In the genomic region with DNA sequence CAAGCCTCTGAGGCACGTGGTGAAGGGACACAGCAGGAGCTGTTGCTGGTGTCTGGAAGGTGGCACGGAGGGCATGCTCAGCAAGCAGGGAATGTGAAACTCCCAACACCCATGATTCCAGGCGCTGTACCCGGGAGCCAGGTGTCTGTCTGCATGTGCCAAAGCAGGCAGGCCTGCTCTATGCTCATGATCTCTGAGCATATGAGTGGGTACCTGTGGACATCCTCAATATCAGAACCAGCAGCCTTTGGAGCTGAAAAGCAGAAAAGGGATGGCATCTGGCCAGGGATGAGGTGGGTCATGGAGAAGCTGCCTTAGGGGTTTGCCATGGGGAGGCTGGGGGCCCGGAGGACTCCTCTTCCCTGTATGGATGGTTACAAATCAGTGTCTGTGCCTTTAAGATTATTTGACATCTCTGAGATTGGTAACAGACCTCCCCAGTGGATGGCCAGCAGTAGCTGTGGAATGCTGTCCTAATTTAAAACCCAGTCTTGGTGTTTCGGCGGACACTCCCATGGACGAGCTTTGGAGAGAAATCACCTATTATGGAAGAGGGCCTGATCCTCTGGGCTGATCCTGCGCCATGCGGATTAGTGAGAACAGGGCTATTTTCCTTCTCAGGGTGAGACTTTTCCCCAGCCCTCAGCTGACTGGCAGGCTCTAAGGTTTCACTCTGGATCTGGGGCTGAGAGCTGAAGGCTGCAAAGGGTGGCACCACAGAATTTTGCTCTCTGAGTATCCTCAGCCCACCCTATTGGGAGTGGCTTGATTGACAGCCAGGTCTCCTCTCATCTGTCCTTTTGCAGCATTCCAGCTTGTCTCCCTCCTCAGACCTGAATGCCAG, we compare ENCODE assay signal across 11 mouse cellular contexts.
DNase-seq lines count a peak whose midpoint lies in the region; ATAC-seq lines count a peak whose summit lies in the region.
"Had no signal": no experiment of that assay in that cellular context is flagged by ENCODE, and none has a peak within 500 bp of the region (broad histone marks: within the 10 kb centered on the region; RNA-seq: fewer than 3 reads in every experiment).

No protein-coding gene starts in this region.

- H3K9ac ChIP-seq in forebrain, embryonic 13.5 days, result no peak overlapping the region
- H3K9ac ChIP-seq in heart, embryonic 14.5 days (ENCODE audit: low read length), result peak overlapping the region; percentile 67
- H3K9ac ChIP-seq in limb, embryonic 15.5 days, result no peak overlapping the region

- 48% methylated on average over 10 of the region's 10 CpGs for WGBS in forebrain, embryonic 10.5 days
- WGBS in forebrain, embryonic 13.5 days, result 55% methylated on average over 10 of the region's 10 CpGs
- 20% methylated on average over 10 of the region's 10 CpGs for WGBS in heart, embryonic 14.5 days
- 43% methylated on average over 10 of the region's 10 CpGs for WGBS in limb, embryonic 15.5 days

- no peak overlapping the region for H3K4me2 ChIP-seq in forebrain, embryonic 13.5 days
- H3K4me2 ChIP-seq in heart, embryonic 14.5 days (ENCODE audit: low read length), result peak overlapping the region; percentile 54
- H3K4me2 ChIP-seq in limb, embryonic 15.5 days, result no peak overlapping the region

- no peaks in the 10 kb centered on the region for H3K36me3 ChIP-seq in forebrain, embryonic 10.5 days (replicated peaks)
- H3K36me3 ChIP-seq in forebrain, embryonic 13.5 days (ENCODE audit: poor library complexity, severe bottlenecking), result no peaks in the 10 kb centered on the region
- H3K36me3 ChIP-seq in heart, embryonic 14.5 days (ENCODE audit: control insufficient read depth, insufficient read depth, low read length), result no peaks in the 10 kb centered on the region
- H3K36me3 ChIP-seq in limb, embryonic 15.5 days, result no peaks in the 10 kb centered on the region

- no peak overlapping the region for H3K4me3 ChIP-seq in forebrain, embryonic 10.5 days
- no peak overlapping the region for H3K4me3 ChIP-seq in forebrain, embryonic 13.5 days
- peak overlapping the region; percentile 6 to 28; a peak in 3 of 4 replicates for H3K4me3 ChIP-seq in heart, embryonic 14.5 days (ENCODE audit: control insufficient read depth in 1 of 2, insufficient read depth in 1 of 2, low read depth in 1 of 2, low read length in 2 of 2)
- no peak overlapping the region for H3K4me3 ChIP-seq in limb, embryonic 15.5 days

- no peaks in the 10 kb centered on the region for H3K27me3 ChIP-seq in forebrain, embryonic 10.5 days (ENCODE audit: poor library complexity, severe bottlenecking)
- H3K27me3 ChIP-seq in forebrain, embryonic 13.5 days, result no peaks in the 10 kb centered on the region
- H3K27me3 ChIP-seq in heart, embryonic 14.5 days (ENCODE audit: control insufficient read depth, insufficient read depth, low read length), result no peaks in the 10 kb centered on the region
- H3K27me3 ChIP-seq in limb, embryonic 15.5 days, result no peaks in the 10 kb centered on the region

- no peak for ATAC-seq in forebrain, embryonic 13.5 days
- ATAC-seq in heart, embryonic 14.5 days (ENCODE audit: insufficient number of reproducible peaks, insufficient read depth, low FRiP score, low read depth), result peak; percentile 57
- peak; percentile 55; the same call in 1 of the 2 replicates for ATAC-seq in limb, embryonic 15.5 days (ENCODE audit: insufficient number of reproducible peaks, low FRiP score, low TSS enrichment, low read depth)
- ATAC-seq in erythroid progenitor cell, adult 5-6 weeks (replicated peaks; ENCODE audit: low FRiP score, poor library complexity, severe bottlenecking), result no peak
- ATAC-seq: forebrain, embryonic 16.5 days had no signal

- peaks cover 24% of the 10 kb centered on the region for H3K4me1 ChIP-seq in forebrain, embryonic 10.5 days
- H3K4me1 ChIP-seq in forebrain, embryonic 13.5 days, result no peaks in the 10 kb centered on the region
- peaks cover 12 to 16% of the 10 kb centered on the region in 2 experiments for H3K4me1 ChIP-seq in heart, embryonic 14.5 days (ENCODE audit: control insufficient read depth in 2 of 2, insufficient read depth in 2 of 2, low read length in 2 of 2)
- peaks cover 11% of the 10 kb centered on the region; the same call in 1 of the 2 replicates for H3K4me1 ChIP-seq in limb, embryonic 15.5 days

- no peaks in the 10 kb centered on the region for H3K9me3 ChIP-seq in forebrain, embryonic 10.5 days
- no peaks in the 10 kb centered on the region for H3K9me3 ChIP-seq in forebrain, embryonic 13.5 days (replicated peaks)
- 0 out of 2 replicates have a peak, but pooled peaks cover 3% of the 10 kb centered on the region for H3K9me3 ChIP-seq in heart, embryonic 14.5 days (ENCODE audit: control insufficient read depth, low read length)
- no peaks in the 10 kb centered on the region for H3K9me3 ChIP-seq in limb, embryonic 15.5 days

- no peak for DNase-seq in forebrain, embryonic 10.5 days (ENCODE audit: extremely low spot score, low spot score)
- peak; percentile 73 for DNase-seq in gastrocnemius, adult 18-20 months (ENCODE audit: low spot score)
- DNase-seq in spleen, adult 12 weeks (ENCODE audit: low spot score), result no peak
- DNase-seq in cerebellum, adult 18-20 months, result no peak
- DNase-seq: kidney, adult 11 months; lung, postnatal 36 days had no signal

- peak overlapping the region; percentile 64 for H3K27ac ChIP-seq in forebrain, embryonic 10.5 days
- H3K27ac ChIP-seq in forebrain, embryonic 13.5 days, result no peak overlapping the region
- peak overlapping the region; percentile 93 for H3K27ac ChIP-seq in heart, embryonic 14.5 days (replicated peaks in 1 of 2; ENCODE audit: control insufficient read depth in 1 of 2, insufficient read depth in 1 of 2, low read depth in 2 of 2, low read length in 2 of 2)
- H3K27ac ChIP-seq in limb, embryonic 15.5 days, result no peak overlapping the region

Comparison
In these comparisons a context has a peak if more than half of its experiments do, and no peak if none do; other contexts are left out.
1. H3K27ac ChIP-seq: peak in forebrain, embryonic 10.5 days (single experiment) and heart, embryonic 14.5 days (2 of 2); none in forebrain, embryonic 13.5 days (single experiment) and limb, embryonic 15.5 days (single experiment).
2. H3K4me3 ChIP-seq: peak in heart, embryonic 14.5 days (2 of 2); none in forebrain, embryonic 10.5 days (single experiment), forebrain, embryonic 13.5 days (single experiment) and limb, embryonic 15.5 days (single experiment).
3. ATAC-seq: peak in heart, embryonic 14.5 days (single experiment) and limb, embryonic 15.5 days (single experiment); none in forebrain, embryonic 13.5 days (single experiment) and erythroid progenitor cell, adult 5-6 weeks (single experiment).